Mouse (Mus musculus) adrenal gland, postnatal 4 days (tissue): ENCODE measurements at regions not wholly inside any gene's neighbourhood (a gene's known extent, or its start where the extent isn't known, plus 50 kb on each side); places are given as distances from the start of the nearest gene placed in this dataset. TPM values are rescaled to one million over a fixed set of nuclear protein-coding genes. Genes with fewer than 3 reads are reported as not detected.

Experiments used
- microRNA-seq: library from miRNA; unstranded; fragments of <30 nt; microRNA quantifications from one replicate; pipeline ENCODE4 v1.2.0, GENCODE M21; 2021

Small RNAs in the stretch of these regions (microRNA-seq; reads per million reads assigned to microRNA genes)
- not detected for gene Mir6350
